Mouse (Mus musculus) lung, postnatal 0 days (tissue): Measurements from ENCODE around the gene Slc10a7.

Experiments
- CTCF ChIP-seq: IDR thresholded peaks from 2 replicates; pipeline ENCODE4 v1.5.1; 2016; ENCODE audit warnings: antibody characterized with exemption, mild to moderate bottlenecking
- EP300 ChIP-seq: IDR thresholded peaks from 2 replicates; pipeline ENCODE4 v1.6.1; 2016; ENCODE audit warnings: antibody characterized with exemption, mild to moderate bottlenecking, control low read depth

- TF ChIP-seq CTCF (no peak), EP300 (no peak)
These were observed 213.1 kb downstream of the Slc10a7 start for GRCm38 (mm10) chr8:78722201-78722600.
